Mouse (Mus musculus) E14TG2a.4 (cell line): ENCODE data around the gene Katnal1.

Experiments used
- CTCF ChIP-seq: conservative IDR thresholded peaks from 2 replicates; pipeline ENCODE4 v1.5.1; 2014; ENCODE audit warnings: low read length
- NANOG ChIP-seq: IDR thresholded peaks from 2 replicates; pipeline ENCODE4 v1.6.1; 2014; ENCODE audit warnings: borderline replicate concordance, low read length, mixed read lengths
- POU5F1 ChIP-seq: IDR thresholded peaks from 2 replicates; pipeline ENCODE4 v1.6.1; 2014; ENCODE audit warnings: low read length, borderline replicate concordance

GRCm38 (mm10) chr5:148942957-148943356 lies 13.8 kb upstream of the Katnal1 start:
- TF ChIP-seq CTCF (peak; percentile 65), POU5F1 (no peak), NANOG (no peak)
